In genomic region chr3:120011861-120012260, GRCm38 (mm10) we compare ENCODE assay signal across 16 mouse cellular contexts.
"Had no signal": no experiment of that assay in that cellular context is flagged by ENCODE, and none has a peak within 500 bp of the region (broad histone marks: within the 10 kb centered on the region; RNA-seq: fewer than 3 reads in every experiment).

No protein-coding gene starts in this region.

- H3K27ac ChIP-seq: kidney, embryonic 15.5 days; left cerebral cortex, adult 2 months; liver, embryonic 13.5 days; neural tube, embryonic 12.5 days; neural tube, embryonic 15.5 days had no signal

- H3K9ac ChIP-seq: kidney, embryonic 15.5 days; liver, embryonic 13.5 days; neural tube, embryonic 12.5 days; neural tube, embryonic 15.5 days had no signal

- DNase-seq: kidney, adult 8-10 months; kidney, postnatal 10 days; kidney, postnatal 36 days; layer of hippocampus, postnatal 36 days; liver, embryonic 13.5 days; lung, adult 2 months; lung, postnatal 14 days; lung, postnatal 4 days; right cerebral cortex, adult 18-20 months; right cerebral cortex, postnatal 14 days; thymus, adult 18-20 months; thymus, postnatal 36 days had no signal

- H3K27me3 ChIP-seq: kidney, embryonic 15.5 days; liver, embryonic 13.5 days; neural tube, embryonic 12.5 days; neural tube, embryonic 15.5 days had no signal

- H3K36me3 ChIP-seq: kidney, embryonic 15.5 days; liver, embryonic 13.5 days; neural tube, embryonic 12.5 days; neural tube, embryonic 15.5 days had no signal

- H3K4me1 ChIP-seq: kidney, embryonic 15.5 days; liver, embryonic 13.5 days; neural tube, embryonic 12.5 days; neural tube, embryonic 15.5 days had no signal

- H3K9me3 ChIP-seq: kidney, embryonic 15.5 days; liver, embryonic 13.5 days; neural tube, embryonic 12.5 days; neural tube, embryonic 15.5 days had no signal

- H3K4me2 ChIP-seq: kidney, embryonic 15.5 days; liver, embryonic 13.5 days; neural tube, embryonic 12.5 days; neural tube, embryonic 15.5 days had no signal

- H3K4me3 ChIP-seq: kidney, embryonic 15.5 days; left cerebral cortex, adult 2 months; liver, embryonic 13.5 days; neural tube, embryonic 12.5 days; neural tube, embryonic 15.5 days had no signal
